Mouse (Mus musculus): ENCODE results near the gene Gm266.
"Not testable (repeated sequence)": the region's sequence is repeated elsewhere in the genome, so short reads cannot be mapped to it uniquely, and the experiment has no call there.

DNA sequence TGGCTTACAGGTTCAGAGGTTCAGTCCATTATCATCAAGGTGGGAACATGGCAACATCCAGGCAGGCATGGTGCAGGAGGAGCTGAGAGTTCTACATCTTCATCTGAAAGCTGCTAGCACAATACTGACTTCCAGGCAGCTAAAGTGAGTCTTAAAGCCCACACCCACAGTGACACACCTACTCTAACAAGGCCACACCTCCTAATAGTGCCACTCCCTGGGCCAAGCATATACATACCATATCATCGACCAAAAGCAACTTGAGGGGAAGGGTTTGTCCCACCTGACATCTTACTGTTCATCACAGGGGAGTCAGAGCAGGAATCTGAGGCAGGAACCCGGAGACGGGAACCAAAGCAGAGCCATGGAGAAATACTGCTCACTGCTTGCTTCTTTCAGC, 22.8 kb upstream of the Gm266 start:
- not testable (repeated sequence) for TF ChIP-seq POLR2A, CTCF (IDR thresholded peaks at IDR 0.05; ENCODE audit: extremely low read depth, insufficient read depth, low read length)

Data from cortical plate, adult 2 months (tissue).